Mouse (Mus musculus) spleen, embryonic (tissue): ENCODE data around the gene Gm10226.
"Not testable (repeated sequence)": the region's sequence is repeated elsewhere in the genome, so short reads cannot be mapped to it uniquely, and the experiment has no call there.

ENCODE experiments used
- CTCF ChIA-PET: fragments of 350-600 bp; sonication (Branson Sonifier 250); formaldehyde crosslinking; loops from one replicate; lab custom pipeline; 2022; lab: Charles Lee

The Gm10226 gene

GRCm38 (mm10) chr17:21691560-21691959 lies at the start of gene Gm10226:
Gene Gm10226 (plus strand): TSS chr17:21691860.
- CTCF ChIA-PET: no interaction called here

- CTCF ChIA-PET: no interaction called here
These were observed 42.9 kb upstream of the Gm10226 start for GRCm38 (mm10) chr17:21648791-21649190.

- CTCF ChIA-PET: no interaction called here
These were observed 41.7 kb upstream of the Gm10226 start for GRCm38 (mm10) chr17:21649936-21650335.

- CTCF ChIA-PET: not testable (repeated sequence)
These were observed 41.2 kb upstream of the Gm10226 start, which contains the start of gene Zfp983 for GRCm38 (mm10) chr17:21650364-21650907. Gene Zfp983 (plus strand): TSS chr17:21650624.

GRCm38 (mm10) chr17:21678826-21679225 lies 12.8 kb upstream of the Gm10226 start:
- CTCF ChIA-PET: not testable (repeated sequence)

- CTCF ChIA-PET: no interaction called here
These were observed 12.2 kb upstream of the Gm10226 start for GRCm38 (mm10) chr17:21679273-21680018.

GRCm38 (mm10) chr17:21680019-21680376 lies 11.7 kb upstream of the Gm10226 start:
- CTCF ChIA-PET: not testable (repeated sequence)

- CTCF ChIA-PET: no interaction called here
These were observed 1.7 kb downstream of the Gm10226 start for GRCm38 (mm10) chr17:21693342-21693741.

- CTCF ChIA-PET: no interaction called here
These were observed 4.4 kb downstream of the Gm10226 start for GRCm38 (mm10) chr17:21696073-21696472.

- CTCF ChIA-PET: no interaction called here
These were observed 10.9 kb downstream of the Gm10226 start for GRCm38 (mm10) chr17:21702281-21703240.

GRCm38 (mm10) chr17:21703414-21703813 lies 11.8 kb downstream of the Gm10226 start:
- CTCF ChIA-PET: no interaction called here

- CTCF ChIA-PET: no interaction called here
These were observed 15.8 kb downstream of the Gm10226 start, which contains the start of gene Zfp760 for GRCm38 (mm10) chr17:21707343-21707996. Gene Zfp760 (plus strand): TSS chr17:21707741.

GRCm38 (mm10) chr17:21708401-21708800 lies 16.7 kb downstream of the Gm10226 start:
- CTCF ChIA-PET: no interaction called here

GRCm38 (mm10) chr17:21730495-21730894 lies 38.8 kb downstream of the Gm10226 start, which contains the start of gene Zfp229:
Gene Zfp229 (plus strand): TSS chr17:21730795.
- CTCF ChIA-PET: not testable (repeated sequence)

- CTCF ChIA-PET: no interaction called here
These were observed 41.4 kb downstream of the Gm10226 start for GRCm38 (mm10) chr17:21733049-21733448.

- CTCF ChIA-PET: no interaction called here
These were observed 41.9 kb downstream of the Gm10226 start for GRCm38 (mm10) chr17:21733529-21734031.
